Mouse (Mus musculus): ENCODE measurements around the gene Elmod3.

Gene Elmod3

GRCm38 (mm10) chr6:72597956-72598753 is at the start of gene Elmod3, which contains the start of gene Retsat:
Gene Elmod3, minus strand, starts transcription at chr6:72598413.
Gene Retsat, plus strand, starts transcription at chr6:72598475.
- peak; percentile 88 for DNase-seq (ENCODE audit: extremely low read depth, low read depth, low spot score)

GRCm38 (mm10) chr6:72647383-72647820 is 49.2 kb upstream of the Elmod3 start:
- no peak for DNase-seq (ENCODE audit: extremely low read depth, low read depth, low spot score)

DNA sequence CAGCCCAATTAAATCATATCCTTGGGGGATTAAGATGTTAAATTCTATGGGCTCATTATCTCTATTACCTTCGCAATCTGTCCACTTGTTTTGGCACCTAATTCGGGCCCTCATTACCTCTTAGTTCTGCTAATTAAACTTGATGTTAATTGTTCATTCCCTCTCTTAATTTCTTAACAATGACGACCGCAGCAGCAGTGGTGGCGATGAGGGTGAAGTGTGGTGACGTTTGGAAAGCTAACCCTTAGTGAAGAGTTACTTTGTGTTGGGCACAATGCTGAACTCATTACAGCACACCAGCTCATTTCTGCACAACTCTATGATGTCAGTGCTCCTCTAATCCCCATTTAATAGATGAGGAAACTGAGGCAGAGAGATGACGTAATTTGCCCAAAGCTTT is 47.2 kb upstream of the Elmod3 start:
- no peak for DNase-seq (ENCODE audit: extremely low read depth, low read depth, low spot score)

- DNase-seq (ENCODE audit: extremely low read depth, low read depth, low spot score) = no peak
Measured at GRCm38 (mm10) chr6:72644576-72644975, 46.4 kb upstream of the Elmod3 start.

- no peak for DNase-seq (ENCODE audit: extremely low read depth, low read depth, low spot score)
Measured at GRCm38 (mm10) chr6:72641218-72641954, 43.2 kb upstream of the Elmod3 start.

- no peak for DNase-seq (ENCODE audit: extremely low read depth, low read depth, low spot score)
Measured at GRCm38 (mm10) chr6:72636940-72637339, 38.7 kb upstream of the Elmod3 start.

DNA sequence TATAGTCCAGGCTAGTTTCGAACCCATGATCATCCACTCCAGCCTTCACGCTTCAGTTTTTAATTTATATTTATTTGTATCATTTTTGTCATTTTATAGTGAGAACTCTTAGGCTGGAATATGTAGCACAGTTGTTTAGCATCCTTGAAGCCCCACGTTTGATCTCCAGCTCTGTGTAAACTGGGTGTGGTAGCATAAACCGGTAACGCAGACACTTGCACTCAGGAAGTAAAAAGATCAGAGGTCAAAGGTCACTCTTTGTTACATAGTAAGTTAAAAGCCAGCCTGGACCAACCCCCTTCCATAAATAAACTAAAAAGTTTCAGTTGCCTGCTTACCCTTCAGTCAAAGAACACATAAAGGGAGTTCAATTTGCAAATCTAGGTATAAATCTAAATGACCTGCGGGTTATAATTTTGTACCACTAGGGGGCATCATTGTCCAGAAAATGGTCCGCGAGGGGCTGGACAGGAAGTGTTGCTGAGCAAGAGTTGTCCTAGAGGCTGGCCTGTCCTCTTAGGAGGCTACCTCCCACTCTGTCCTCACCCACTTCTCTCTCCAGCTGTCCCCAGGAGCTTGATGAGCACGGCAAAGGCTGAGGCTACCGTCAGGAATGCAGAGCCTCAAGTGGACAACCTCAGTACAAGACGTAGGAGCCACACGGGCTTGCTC is 37.7 kb upstream of the Elmod3 start:
- no peak for DNase-seq (ENCODE audit: extremely low read depth, low read depth, low spot score)

GRCm38 (mm10) chr6:72634311-72634710 is 36.1 kb upstream of the Elmod3 start:
- no peak for DNase-seq (ENCODE audit: extremely low read depth, low read depth, low spot score)

GRCm38 (mm10) chr6:72631700-72632099 is 33.5 kb upstream of the Elmod3 start:
- DNase-seq (ENCODE audit: extremely low read depth, low read depth, low spot score) = no peak

DNA sequence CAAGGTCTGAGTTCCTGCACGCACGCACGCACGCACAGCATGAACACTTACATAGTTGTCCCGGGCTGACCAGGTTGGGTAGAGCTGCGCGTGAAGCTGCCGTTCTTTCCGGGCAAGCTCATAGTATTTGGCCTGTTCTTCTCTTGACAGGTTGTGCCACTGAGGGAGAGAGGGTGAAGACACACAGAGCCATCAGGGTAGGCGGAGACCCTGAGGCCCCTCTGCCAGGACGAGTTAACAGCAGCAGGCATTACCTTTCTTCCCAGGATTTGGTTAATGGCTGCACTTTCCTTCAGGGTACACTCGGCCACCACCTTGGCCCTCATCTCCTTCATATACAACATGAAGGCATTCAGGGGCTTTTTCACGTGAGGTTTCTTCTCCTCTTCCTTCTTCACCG is 32.7 kb upstream of the Elmod3 start:
- DNase-seq (ENCODE audit: extremely low read depth, low read depth, low spot score) = no peak

GRCm38 (mm10) chr6:72630370-72630769 is 32.2 kb upstream of the Elmod3 start:
- no peak for DNase-seq (ENCODE audit: extremely low read depth, low read depth, low spot score)

DNA sequence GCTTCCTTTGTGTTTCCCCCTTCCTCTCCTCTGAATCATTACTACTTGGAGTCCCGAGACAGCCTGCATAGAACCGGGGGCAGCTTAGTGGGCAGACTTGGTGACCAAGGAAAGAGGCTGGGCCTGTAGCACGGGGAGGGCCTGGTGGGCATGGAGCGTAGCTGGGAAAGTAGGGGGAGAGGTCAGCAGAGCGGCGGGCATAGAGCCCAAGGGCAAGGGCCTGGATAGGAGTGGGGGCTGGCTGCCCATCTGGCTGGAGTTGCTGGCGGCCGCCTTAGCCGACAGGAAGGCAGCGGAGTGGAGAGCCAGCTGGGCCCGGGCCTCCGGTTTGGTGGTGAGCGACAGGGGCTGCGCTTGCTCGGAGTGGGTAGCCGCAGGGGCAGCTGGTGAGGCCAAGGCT is 29.1 kb upstream of the Elmod3 start:
- no peak for DNase-seq (ENCODE audit: extremely low read depth, low read depth, low spot score)

- DNase-seq (ENCODE audit: extremely low read depth, low read depth, low spot score) = no peak
Measured at GRCm38 (mm10) chr6:72626391-72626790, 28.2 kb upstream of the Elmod3 start.

GRCm38 (mm10) chr6:72623661-72624402 is 25.6 kb upstream of the Elmod3 start:
- no peak for DNase-seq (ENCODE audit: extremely low read depth, low read depth, low spot score)

DNA sequence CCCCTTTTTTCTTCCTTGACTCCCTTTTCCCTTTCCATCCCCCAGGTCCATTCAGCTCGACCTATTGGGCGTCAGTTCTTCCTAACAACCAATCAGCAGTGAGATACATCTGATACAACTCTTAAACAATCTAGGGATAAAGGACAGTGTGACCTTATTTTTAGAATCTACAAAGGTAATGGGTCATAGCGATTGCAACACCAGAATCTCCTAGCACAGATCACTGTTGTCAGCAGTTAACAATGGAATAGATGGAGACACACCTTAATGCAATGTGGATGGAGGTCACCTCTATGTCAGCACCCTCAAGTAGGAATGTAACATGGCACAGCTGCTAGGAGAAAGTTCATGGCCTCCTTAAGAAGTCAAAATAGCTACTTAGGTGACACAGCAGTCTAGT is 24.7 kb upstream of the Elmod3 start:
- no peak for DNase-seq (ENCODE audit: extremely low read depth, low read depth, low spot score)

DNA sequence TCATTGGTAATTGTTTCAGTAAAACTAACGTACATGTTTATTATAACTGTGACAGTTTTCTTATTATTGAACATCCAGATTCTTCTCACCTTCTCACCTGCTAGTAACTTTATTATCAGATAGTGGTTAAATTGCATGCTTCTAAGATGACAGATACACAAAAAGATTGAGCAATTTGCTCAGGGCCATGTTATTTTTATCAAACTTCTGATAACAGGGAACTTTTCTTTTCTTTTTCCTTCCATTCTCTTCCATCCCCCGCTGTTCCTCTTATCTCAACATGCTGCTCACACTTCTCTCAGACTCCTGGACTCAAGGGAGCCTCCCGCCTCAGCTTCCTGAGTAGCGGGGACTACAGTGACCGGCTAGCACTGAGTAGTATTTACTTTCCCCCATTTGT is 22.7 kb upstream of the Elmod3 start:
- no peak for DNase-seq (ENCODE audit: extremely low read depth, low read depth, low spot score)

GRCm38 (mm10) chr6:72619734-72620532 is 21.7 kb upstream of the Elmod3 start:
- DNase-seq (ENCODE audit: extremely low read depth, low read depth, low spot score) = no peak

- DNase-seq (ENCODE audit: extremely low read depth, low read depth, low spot score) = no peak
Measured at GRCm38 (mm10) chr6:72616643-72617288, 18.6 kb upstream of the Elmod3 start, which contains the start of gene Tgoln1. Gene Tgoln1, minus strand, starts transcription at chr6:72617000.

DNA sequence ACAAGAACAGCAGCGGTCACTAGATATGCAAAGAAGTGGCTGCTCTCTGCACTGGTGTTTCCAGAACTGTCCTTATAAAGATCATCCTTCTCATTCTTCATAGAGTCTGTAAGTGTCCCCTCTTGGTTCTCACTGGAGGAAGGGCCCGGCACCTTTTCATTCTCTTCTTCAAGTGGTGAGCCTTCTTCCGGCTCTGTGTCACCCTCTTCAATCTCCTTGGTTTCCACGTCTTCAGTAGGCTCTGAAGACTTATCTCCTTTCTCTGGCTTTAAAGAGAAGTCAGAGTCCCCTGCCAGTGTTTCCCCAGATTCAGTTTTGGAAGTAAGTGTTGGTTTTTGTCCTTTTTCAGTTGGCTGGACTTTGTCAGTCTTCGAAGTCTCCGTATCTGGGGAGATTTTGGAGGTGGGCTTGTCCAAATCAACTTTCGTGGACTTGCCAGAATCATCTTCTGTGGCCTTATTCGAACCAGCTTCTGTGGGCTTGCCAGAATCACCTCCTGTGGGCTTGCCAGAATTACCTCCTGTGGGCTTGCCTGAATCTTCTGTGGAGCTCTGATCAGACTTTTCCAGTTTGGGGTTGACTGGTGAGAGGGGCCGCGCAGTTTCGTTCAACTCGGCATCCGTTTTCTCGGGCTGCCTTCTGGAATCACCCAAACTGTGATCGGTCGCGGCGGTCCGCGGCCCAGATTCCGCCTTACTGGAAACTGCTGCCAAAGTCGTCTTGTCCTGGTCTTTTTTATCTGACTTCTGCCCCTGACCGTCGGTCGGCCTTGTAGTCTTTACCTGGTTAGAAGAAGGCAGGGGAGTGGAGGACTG is 17.6 kb upstream of the Elmod3 start:
- DNase-seq (ENCODE audit: extremely low read depth, low read depth, low spot score) = no peak
